Mouse (Mus musculus): Measurements from ENCODE around the gene Psmd2. TPM values are rescaled to one million over a fixed set of nuclear protein-coding genes. Genes with fewer than 3 reads are reported as not detected.

Psmd2 gene
- polyA plus RNA-seq (2011; ENCODE audit: insufficient read depth, insufficient read length, low read depth, missing spikeins): 276 and 288 TPM in 2 replicates

- Histone ChIP-seq H3K4me1 (ENCODE audit: control insufficient read depth, insufficient read depth, low read length) (no peaks in the 10 kb centered on the region), H3K27ac (ENCODE audit: insufficient read depth, low read length) (peak within 1 kb of the TSS; percentile 60), H3K36me3 (ENCODE audit: control insufficient read depth, insufficient read depth, low read length, poor library complexity, severe bottlenecking) (peaks cover 26% of the 10 kb centered on the region), H3K9me3 (replicated peaks; ENCODE audit: control insufficient read depth, insufficient read depth, low read length, poor library complexity, severe bottlenecking) (no peaks in the 10 kb centered on the region), H3K27me3 (ENCODE audit: control insufficient read depth, insufficient read depth, low read length, poor library complexity, severe bottlenecking) (no peaks in the 10 kb centered on the region), H3K4me3 (ENCODE audit: low read depth, low read length) (peak within 1 kb of the TSS; percentile 92), H3K9ac (ENCODE audit: low read depth, poor library complexity, severe bottlenecking) (peak within 1 kb of the TSS; percentile 67)
- TF ChIP-seq EP300 (IDR thresholded peaks at IDR 0.05; ENCODE audit: insufficient read depth, low read depth, low read length) (0 out of 2 replicates have a peak, but pooled peaks have one; percentile 28), CTCF (IDR thresholded peaks at IDR 0.05; ENCODE audit: low read depth, low read length) (no peak), POLR2A (IDR thresholded peaks at IDR 0.05; ENCODE audit: insufficient read depth, low read length) (peak; percentile 95)
Measured at GRCm38 (mm10) chr16:20651076-20651946, at the start of gene Psmd2. Gene Psmd2, plus strand, starts transcription at chr16:20651652.

GRCm38 (mm10) chr16:20604705-20605104, 46.7 kb upstream of the Psmd2 start:
- TF ChIP-seq EP300 (IDR thresholded peaks at IDR 0.05; ENCODE audit: insufficient read depth, low read depth, low read length) (no peak), POLR2A (IDR thresholded peaks at IDR 0.05; ENCODE audit: insufficient read depth, low read length) (no peak), CTCF (IDR thresholded peaks at IDR 0.05; ENCODE audit: low read depth, low read length) (no peak)
- H3K4me1 ChIP-seq (ENCODE audit: control insufficient read depth, insufficient read depth, low read length): no peaks in the 10 kb centered on the region
- no peak overlapping the region for H3K4me3 ChIP-seq (ENCODE audit: low read depth, low read length)
- H3K27ac ChIP-seq (ENCODE audit: insufficient read depth, low read length): no peak overlapping the region
- H3K36me3 ChIP-seq (ENCODE audit: control insufficient read depth, insufficient read depth, low read length, poor library complexity, severe bottlenecking): peaks cover 26% of the 10 kb centered on the region
- H3K9ac ChIP-seq (ENCODE audit: low read depth, poor library complexity, severe bottlenecking): no peak overlapping the region
- H3K9me3 ChIP-seq (replicated peaks; ENCODE audit: control insufficient read depth, insufficient read depth, low read length, poor library complexity, severe bottlenecking): no peaks in the 10 kb centered on the region
- no peaks in the 10 kb centered on the region for H3K27me3 ChIP-seq (ENCODE audit: control insufficient read depth, insufficient read depth, low read length, poor library complexity, severe bottlenecking)

GRCm38 (mm10) chr16:20610501-20611356, 40.7 kb upstream of the Psmd2 start:
- Histone ChIP-seq H3K9ac (ENCODE audit: low read depth, poor library complexity, severe bottlenecking) (peak overlapping the region; percentile 80), H3K36me3 (ENCODE audit: control insufficient read depth, insufficient read depth, low read length, poor library complexity, severe bottlenecking) (peaks cover 21% of the 10 kb centered on the region), H3K4me3 (ENCODE audit: low read depth, low read length) (peak overlapping the region; percentile 98), H3K27me3 (ENCODE audit: control insufficient read depth, insufficient read depth, low read length, poor library complexity, severe bottlenecking) (no peaks in the 10 kb centered on the region), H3K9me3 (replicated peaks; ENCODE audit: control insufficient read depth, insufficient read depth, low read length, poor library complexity, severe bottlenecking) (no peaks in the 10 kb centered on the region), H3K4me1 (ENCODE audit: control insufficient read depth, insufficient read depth, low read length) (no peaks in the 10 kb centered on the region), H3K27ac (ENCODE audit: insufficient read depth, low read length) (peak overlapping the region; percentile 54)
- TF ChIP-seq EP300 (IDR thresholded peaks at IDR 0.05; ENCODE audit: insufficient read depth, low read depth, low read length) (no peak; the same call in 1 of the 2 replicates), POLR2A (IDR thresholded peaks at IDR 0.05; ENCODE audit: insufficient read depth, low read length) (peak; percentile 86)

DNA sequence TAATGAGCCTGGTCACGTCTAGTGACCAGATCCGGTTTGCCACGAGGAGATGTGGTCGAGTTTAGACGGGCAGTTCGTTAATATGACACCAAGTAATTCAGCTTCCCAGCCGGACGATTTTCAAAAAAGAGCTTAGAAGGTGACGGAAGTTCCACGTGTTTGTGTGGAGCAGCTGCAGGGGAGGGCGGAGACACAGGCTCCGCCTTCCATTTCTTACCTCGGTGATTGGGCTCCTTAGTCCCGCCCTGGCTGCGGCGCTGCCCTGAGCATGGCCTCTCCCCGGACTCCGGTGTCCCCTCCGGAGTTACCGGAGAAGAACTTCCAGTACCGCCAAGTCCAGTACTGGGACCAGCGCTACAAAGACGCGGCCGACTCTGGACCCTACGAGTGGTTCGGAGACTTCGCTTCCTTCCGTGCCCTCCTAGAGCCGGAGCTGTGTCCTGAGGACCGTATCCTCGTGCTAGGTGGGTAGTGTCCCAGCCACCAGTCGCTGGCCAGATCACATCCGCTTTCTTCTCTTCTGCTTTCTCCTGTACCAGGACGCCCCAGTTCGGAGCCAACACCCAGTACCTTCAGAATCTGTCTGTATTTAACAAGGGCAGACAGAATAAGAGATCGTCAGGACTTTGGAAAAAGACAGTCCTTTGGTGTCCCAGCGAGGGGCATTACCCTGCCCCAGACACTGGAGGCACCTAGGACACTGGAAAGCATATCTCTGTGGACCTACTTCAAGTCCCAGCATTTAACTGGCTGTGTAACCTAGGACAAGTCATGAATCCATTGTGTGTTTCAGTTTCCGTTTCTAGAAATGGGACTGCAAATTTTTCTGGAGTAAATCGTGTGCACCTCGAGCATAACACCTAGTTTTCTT, 39.9 kb upstream of the Psmd2 start, which contains the start of the genes Eef1akmt4, Gm49333 and Alg3:
Gene Eef1akmt4 (plus strand): TSS at position 237 of the 871 bp plus-strand sequence.
Gene Gm49333 (plus strand): TSS at position 254 of the 871 bp plus-strand sequence.
Gene Alg3 (minus strand): TSS at position 379 of the 871 bp plus-strand sequence.
- Histone ChIP-seq H3K27me3 (ENCODE audit: control insufficient read depth, insufficient read depth, low read length, poor library complexity, severe bottlenecking) (no peaks in the 10 kb centered on the region), H3K4me3 (ENCODE audit: low read depth, low read length) (peak within 1 kb of the TSS; percentile 98), H3K9ac (ENCODE audit: low read depth, poor library complexity, severe bottlenecking) (peak within 1 kb of the TSS; percentile 80), H3K27ac (ENCODE audit: insufficient read depth, low read length) (peak within 1 kb of the TSS; percentile 54), H3K36me3 (ENCODE audit: control insufficient read depth, insufficient read depth, low read length, poor library complexity, severe bottlenecking) (peaks cover 12% of the 10 kb centered on the region), H3K9me3 (replicated peaks; ENCODE audit: control insufficient read depth, insufficient read depth, low read length, poor library complexity, severe bottlenecking) (no peaks in the 10 kb centered on the region), H3K4me1 (ENCODE audit: control insufficient read depth, insufficient read depth, low read length) (no peaks in the 10 kb centered on the region)
- TF ChIP-seq POLR2A (IDR thresholded peaks at IDR 0.05; ENCODE audit: insufficient read depth, low read length) (peak; percentile 40), EP300 (IDR thresholded peaks at IDR 0.05; ENCODE audit: insufficient read depth, low read depth, low read length) (no peak)

Data from ES-Bruce4 (cell line).